Mouse (Mus musculus) MEL (cell line): ENCODE measurements around the gene Colgalt2.

ENCODE experiments used
- CHD2 ChIP-seq: IDR thresholded peaks from 2 replicates; pipeline ENCODE4 v1.6.1; 2011; ENCODE audit warnings: low read length, improper control_type of control experiment
- CTCF ChIP-seq, 3 experiments: IDR thresholded peaks in 2 of 3; conservative IDR thresholded peaks in 1 of 3; 2 replicates each; pipeline ENCODE4 v1.5.1; 2011 to 2012; ENCODE audit warnings: low read length in 3 of 3, low read depth in 2 of 3, mild to moderate bottlenecking in 2 of 3, improper control_type of control experiment in 1 of 3, inconsistent platforms in 1 of 3, mixed read lengths in 1 of 3, moderate library complexity in 1 of 3; ENCODE audit not compliant: control insufficient read depth in 1 of 3, insufficient read depth in 1 of 3, poor library complexity in 1 of 3, severe bottlenecking in 1 of 3
- HCFC1 ChIP-seq: IDR thresholded peaks from 2 replicates; pipeline ENCODE4 v1.6.1; 2012; ENCODE audit warnings: low read depth, mild to moderate bottlenecking, inconsistent platforms, low read length, improper control_type of control experiment, moderate library complexity
- POLR2A ChIP-seq, 2 experiments: IDR thresholded peaks; 2 replicates each; pipeline ENCODE4 v1.6.1; 2011 to 2012; ENCODE audit warnings: low read length in 2 of 2, mild to moderate bottlenecking in 2 of 2, control low read depth in 1 of 2, improper control_type of control experiment in 1 of 2, low read depth in 1 of 2, moderate library complexity in 1 of 2; ENCODE audit not compliant: control insufficient read depth in 1 of 2, insufficient read depth in 1 of 2, poor library complexity in 1 of 2
- SMC3 ChIP-seq: IDR thresholded peaks from 2 replicates; pipeline ENCODE4 v1.6.1; 2011; ENCODE audit warnings: low read depth, low read length, improper control_type of control experiment
- ZC3H11A ChIP-seq: IDR thresholded peaks from 2 replicates; pipeline ENCODE4 v1.6.1; 2012; ENCODE audit warnings: low read depth, mild to moderate bottlenecking, inconsistent platforms, low read length, improper control_type of control experiment

- TF ChIP-seq HCFC1 = no peak
- TF ChIP-seq CHD2 = no peak
- TF ChIP-seq SMC3 = no peak
- no peak for TF ChIP-seq POLR2A (IDR thresholded peaks at IDR 0.05; ENCODE audit: control insufficient read depth in 1 of 2, insufficient read depth in 1 of 2, low read depth in 1 of 2, low read length in 2 of 2, poor library complexity in 1 of 2)
- no peak for TF ChIP-seq CTCF (IDR thresholded peaks at IDR 0.05 in 2 of 3, conservative IDR thresholded peaks at IDR 0.05 in 1 of 3; ENCODE audit: control insufficient read depth in 1 of 3, insufficient read depth in 1 of 3, low read depth in 2 of 3, low read length in 3 of 3, poor library complexity in 1 of 3, severe bottlenecking in 1 of 3)
- no peak for TF ChIP-seq ZC3H11A
Observed at GRCm38 (mm10) chr1:152461814-152462213, 62.2 kb downstream of the Colgalt2 start.
